Mouse (Mus musculus) right cerebral cortex, postnatal 25 days (tissue): ENCODE data around the gene Ube2g2.

Experiments
- DNase-seq: peaks from one replicate; pipeline ENCODE4 v3.0.0; 2022

Gene Ube2g2

DNA sequence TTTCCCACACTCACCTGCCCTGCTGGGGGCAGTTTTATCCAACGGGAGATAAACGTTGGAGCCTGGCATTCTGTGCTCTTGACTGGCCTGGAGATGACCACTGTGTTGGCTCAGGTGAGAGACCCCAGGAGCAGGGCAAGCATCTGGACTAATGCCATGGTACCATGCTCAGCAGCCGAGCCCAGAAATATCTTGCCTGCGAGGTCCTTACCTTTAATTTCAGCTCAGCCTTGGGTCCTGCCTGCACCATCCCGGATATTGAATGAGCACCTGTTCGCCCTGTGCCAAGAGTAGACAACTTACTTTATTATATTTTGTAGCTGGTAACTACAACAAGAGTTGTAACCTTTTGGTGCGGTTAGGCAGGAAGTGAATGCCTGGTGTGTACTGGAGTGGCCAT, 15.2 kb upstream of the Ube2g2 start:
- no peak for DNase-seq

DNA sequence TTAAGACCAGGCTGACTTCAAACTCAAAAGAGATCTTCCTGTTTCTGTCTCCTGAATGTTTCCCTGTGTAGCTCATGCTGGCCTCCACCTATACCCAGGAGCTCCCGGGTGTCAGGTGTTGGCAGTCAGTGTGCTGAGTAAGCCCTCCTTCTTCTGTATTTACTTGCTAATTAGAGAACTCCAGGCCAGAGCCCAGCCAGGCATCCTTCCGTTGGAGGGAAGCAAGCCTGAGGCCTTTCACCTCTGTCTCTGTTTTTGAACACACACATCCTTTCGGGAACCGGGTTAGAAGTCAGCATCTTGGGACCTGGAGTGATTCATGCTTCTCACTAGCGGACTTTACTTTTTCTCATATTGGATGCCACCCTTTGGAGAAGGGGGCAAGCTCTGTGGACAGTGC, 14.6 kb upstream of the Ube2g2 start:
- no peak for DNase-seq

DNA sequence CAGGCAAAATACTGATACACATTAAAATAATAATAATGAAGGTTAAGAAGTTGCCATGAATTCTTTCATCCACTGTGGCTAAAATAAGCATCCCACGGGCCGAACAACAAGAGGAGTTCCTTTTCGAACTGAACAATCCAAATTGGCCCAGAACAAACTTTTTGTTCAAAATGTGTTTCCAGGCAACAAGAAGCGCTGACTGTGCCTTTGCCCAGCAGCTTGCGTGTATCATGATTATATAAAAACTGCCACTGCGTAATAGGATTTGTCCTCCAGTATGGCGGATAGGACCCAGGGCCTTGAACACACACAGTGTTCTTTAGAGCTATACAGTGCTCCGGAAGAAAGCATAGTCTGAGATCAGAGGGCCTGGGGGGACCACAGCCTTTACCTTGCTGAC, 13.5 kb upstream of the Ube2g2 start:
- DNase-seq = no peak

DNA sequence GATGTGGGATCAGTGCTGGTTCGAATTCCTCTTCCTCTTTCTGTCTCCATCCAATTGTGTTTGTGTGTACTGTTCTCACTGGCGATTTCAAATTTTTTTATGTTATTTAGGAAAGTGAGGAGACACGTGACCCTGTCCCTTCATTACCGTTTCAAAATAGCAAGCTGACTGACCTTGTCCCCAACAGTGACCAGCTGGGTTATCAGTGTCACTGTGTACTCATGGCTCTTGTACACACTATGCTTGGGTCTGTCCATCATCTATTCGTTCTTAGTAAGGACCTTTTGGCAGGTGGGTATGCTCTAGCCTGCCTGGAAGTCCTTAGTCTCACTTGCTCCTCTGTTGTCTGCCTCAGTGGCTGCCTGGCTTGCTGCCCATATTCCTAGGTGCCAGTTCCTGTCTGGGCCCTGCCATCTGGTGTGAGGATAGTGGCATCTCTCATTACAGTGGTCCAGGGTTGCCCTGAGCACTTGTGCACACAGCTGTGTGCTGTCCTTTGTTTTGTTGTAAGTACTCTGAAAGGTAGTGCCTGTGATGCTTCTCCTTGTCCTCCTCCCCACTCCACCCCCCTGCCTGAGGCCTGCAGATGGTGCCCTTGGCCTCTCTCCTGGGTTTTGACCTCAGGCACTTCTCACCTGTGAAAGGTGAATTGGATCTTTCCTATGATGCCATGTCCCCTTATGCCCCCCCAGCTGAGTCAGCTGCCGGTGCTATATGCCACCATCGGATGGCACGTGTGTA, 11.7 kb upstream of the Ube2g2 start:
- no peak for DNase-seq

DNA sequence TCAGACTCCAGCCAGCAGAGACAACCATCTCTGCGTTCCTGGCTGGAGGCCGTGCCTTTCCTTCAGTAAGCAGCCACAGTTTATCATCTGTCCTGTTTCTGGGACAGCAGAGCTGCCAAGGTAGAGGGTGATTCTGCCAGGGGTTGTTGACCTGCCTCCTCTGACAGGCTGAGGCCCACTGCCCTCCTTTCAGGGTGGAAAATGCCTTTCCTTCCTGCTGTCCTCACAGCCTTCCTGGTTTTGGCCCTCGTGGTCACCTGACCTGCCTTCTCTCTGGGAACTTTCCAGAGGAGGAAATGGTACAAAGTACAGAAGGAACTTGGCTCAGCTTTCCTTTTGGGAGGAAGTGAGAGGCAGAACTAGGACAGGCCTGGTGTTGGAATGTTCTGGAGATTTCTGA, 8.7 kb upstream of the Ube2g2 start:
- no peak for DNase-seq

DNA sequence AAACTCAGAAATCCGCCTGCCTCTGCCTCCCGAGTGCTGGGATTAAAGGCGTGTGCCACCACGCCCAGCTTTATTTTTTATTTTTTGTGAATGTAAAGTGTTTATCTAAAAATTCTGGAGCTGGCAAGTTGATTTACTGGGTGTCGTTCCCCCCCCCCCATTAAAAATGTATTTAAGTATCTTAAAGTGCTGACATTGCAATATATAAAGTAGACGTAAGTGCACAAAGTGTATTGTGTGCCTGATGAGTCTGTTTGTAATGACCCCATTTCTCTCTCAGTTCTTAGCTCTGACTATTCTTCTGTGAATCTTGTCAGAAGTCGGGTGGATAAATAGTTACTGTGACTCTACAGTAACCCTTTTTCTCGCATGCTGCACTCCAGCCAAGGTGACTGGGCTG, 6.4 kb upstream of the Ube2g2 start:
- DNase-seq = no peak

DNA sequence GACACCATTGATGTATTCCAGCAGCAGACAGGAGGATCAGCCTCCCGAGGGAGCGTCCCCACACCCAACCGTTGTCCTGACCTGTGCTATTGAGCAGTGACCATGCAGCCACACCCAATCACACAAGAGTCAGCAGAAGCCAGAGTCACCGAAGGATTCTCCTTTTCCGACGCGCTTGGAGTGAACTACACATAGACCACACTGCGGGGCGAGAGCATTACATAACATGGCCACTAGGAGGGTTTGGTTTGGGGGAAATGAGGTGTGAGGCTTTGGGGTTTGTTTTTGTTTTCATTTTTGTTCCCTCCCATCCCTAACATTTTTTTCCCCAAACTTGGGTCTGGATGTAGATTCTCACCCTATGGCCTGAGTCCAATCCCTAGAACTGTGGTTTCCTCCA, 5.9 kb upstream of the Ube2g2 start:
- no peak for DNase-seq

DNA sequence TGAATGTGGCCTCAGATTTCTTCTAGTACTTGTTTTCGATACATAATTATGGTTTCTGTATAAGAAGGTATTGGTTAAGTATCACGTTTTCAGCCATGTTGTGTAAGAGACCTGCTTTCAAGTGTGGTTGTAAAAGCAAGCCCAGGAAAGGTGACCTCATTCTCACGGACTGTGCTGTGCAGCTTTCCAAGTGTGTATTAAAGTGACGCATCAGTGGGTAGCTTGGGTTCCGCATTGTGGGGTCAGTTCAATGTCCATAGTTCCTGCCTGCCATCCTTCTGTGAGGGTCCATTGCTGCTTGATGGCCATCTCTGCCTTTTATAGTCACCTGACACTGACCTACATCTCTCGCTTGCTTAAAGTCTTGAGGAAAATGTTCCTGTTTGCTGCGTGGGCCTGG, 5.1 kb upstream of the Ube2g2 start:
- no peak for DNase-seq

DNA sequence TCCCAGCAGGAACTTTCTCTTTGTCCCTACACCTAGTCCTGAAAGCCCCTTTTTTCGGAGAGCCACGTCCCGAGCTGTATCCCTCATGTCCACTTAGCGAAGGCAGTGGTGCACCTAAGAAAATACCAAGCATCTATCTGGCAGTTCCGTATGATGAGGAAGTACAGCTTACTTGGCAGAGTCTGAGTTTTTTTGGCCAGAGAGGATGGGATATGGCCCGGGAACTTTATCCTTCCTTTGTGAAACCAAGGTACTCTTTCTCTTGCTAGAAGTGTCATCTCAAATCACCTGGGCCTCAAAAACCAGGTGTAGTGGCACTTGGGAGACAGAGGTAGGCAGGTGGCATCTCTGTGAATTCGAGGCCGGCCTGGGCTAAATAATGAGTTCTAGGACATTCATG, 529 bp upstream of the Ube2g2 start:
- no peak for DNase-seq

DNA sequence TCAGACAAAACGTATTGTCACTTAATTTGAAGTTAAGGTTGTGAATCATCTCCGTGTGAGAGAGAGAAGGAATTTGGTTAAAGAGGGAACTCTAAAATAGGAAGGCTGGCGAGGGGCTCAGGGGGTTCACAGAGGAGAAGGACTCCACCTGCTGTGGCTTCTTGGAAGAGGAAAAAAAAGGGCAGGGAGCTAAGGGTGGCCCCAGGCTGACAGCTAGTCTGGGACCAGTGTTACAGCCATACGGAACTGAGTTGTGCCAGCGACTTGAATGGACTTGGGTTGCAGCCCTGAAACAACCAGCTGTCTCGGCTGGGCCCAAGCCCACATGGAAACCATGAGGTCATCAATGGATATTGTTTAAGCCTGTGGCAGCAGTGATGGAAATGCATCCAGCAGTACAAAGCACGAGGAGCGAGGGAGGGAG, 1.0 kb downstream of the Ube2g2 start:
- DNase-seq = no peak

DNA sequence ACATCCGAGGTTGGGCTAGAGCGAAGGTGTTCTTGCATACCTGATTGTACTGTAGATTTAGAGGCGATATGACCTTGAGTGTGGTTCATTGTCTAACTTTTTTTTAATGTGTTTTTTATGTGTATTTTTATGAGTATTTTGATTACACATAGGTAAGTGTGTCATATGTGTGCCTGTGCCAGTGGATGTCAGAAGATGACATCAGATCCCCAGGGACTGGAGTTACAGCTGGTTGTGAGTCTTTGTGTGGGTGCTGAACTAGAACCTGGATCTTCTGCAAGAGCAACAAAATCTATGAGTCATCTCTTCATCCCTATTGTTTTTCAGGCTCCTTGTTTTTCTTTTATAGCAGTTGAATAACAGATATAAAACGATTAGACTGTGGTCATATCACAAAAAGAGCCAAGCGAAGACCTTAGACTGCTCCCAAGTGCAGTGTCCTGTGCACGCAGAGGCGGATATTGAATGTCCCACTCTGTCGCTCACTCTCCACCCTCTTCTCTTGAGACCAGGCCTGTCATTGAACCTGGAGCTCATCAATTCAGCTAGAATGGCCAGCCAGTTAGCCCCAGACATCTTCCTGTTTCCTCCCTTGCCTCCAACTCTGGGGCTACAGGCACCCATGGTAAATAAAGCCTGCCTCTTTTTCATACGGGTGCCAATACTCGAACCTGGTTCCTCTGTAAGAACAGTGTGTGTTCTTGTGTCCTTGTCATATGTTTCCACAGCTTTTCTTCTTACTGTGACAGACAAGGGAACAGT, 1.7 kb downstream of the Ube2g2 start:
- DNase-seq = no peak

DNA sequence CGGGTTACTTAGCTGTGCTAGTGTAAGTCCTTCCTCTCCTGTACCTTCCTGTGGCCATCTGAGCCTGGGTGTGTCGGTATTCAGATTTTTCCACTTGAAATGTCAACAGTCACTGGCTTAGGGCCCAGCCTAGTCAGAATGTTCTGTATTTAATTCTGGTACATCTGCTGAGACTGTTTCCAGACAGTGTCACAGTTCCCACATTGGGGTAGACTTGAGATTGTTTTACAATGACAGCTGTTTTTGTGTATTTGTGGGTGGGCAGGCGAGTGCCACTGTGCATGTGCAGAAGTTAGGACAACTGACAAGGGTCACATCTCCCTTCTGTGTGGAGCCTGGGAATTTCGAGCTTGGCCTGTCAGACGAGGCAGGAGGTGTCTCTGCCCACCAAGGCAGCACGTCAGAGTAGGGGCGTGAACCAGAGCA, 2.5 kb downstream of the Ube2g2 start:
- DNase-seq = no peak

DNA sequence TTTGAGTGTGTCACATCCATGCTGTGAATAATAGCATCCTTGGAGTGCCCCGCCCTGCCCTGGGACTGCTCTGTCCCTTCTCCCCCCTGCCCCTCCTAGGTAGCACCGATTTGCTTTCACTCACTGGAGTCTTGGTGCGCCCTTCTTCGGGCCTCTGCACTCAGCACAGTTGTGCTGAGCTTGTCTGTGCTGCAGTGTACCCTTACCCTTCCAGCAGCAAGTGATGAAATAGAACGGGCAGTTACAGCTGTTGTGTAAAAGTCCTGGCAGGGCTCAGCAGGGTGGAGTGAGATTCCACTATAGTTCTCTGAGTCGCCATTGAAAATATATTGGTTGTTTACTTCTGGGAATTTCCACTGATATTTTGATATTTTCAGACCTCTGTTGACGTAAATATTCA, 4.0 kb downstream of the Ube2g2 start:
- DNase-seq = no peak

DNA sequence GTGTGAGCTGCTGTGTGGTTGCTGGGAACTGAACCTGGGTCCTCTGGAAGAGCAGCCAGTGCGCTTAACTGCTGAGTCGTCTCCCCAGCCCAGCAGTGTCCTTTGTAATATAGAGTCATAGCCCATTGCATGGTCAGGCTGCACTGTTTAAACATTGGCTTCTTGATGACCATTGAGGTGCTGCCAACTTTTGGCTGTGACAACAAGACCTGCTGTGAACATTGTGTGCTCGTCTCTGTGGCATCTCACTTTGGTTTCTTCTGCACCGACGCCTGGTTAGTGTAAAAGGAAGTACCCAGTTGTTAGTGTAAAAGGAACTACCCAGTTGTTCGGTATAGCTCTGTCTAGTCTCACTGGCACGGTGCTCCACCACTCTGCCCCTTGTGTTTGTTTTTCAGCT, 4.5 kb downstream of the Ube2g2 start:
- DNase-seq = no peak

DNA sequence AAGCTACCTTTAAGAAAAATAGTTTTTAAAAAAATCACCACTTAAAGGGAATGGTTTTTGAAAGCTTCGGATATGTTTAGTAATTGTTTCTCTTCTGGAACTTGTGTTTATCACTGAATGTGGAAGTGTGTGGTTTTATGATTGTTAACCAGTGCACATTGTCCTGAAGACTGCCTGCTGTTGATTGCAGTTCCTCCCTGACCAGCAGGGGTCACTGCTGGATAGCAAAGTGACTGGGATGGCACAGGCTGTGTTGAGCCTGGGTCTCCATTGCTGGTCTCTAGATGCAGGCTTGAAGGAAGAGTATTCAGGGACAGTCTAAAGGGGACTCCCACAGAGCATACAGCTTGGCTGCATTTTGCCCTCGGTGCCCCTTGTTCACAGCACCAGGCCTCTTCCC, 5.4 kb downstream of the Ube2g2 start:
- peak; percentile 76 for DNase-seq

DNA sequence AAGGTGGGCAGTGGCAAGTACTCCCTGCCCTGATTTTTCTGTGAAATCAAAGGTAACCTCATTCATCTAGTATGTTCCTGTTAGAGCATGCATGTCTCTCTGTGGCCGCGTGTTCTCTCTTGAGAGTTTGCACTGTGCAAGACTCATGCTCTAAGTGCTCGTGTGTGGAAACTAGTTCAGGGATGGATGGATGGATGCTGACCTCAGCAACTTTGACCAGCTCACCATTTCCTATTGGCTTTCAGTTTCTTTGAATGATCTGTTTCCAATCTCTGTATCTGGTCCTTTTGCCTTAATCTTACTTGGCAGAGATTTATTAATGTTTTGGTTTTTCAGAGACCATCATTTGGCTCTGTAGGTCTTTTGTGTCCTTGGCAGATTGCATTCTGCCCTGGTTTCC, 7.1 kb downstream of the Ube2g2 start:
- no peak for DNase-seq

DNA sequence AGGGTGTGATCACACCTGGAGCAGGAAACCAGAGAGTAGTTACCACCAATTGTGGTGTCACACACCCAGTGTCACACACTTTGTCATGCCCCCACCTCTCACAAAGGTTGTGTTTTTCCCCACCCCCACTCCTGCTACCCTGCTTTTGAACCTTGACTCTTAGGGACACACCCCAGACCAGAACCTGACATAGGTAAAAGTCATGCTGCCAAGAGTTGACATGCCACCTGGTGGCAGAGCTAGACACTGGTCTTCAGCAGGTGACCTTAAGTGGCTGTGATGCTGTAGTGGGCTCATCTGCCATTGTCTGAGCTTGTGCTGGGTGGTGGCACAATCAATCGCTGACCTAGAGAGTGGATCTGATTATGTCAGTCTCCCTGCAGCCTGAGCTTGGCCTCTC, 7.9 kb downstream of the Ube2g2 start:
- DNase-seq = no peak

DNA sequence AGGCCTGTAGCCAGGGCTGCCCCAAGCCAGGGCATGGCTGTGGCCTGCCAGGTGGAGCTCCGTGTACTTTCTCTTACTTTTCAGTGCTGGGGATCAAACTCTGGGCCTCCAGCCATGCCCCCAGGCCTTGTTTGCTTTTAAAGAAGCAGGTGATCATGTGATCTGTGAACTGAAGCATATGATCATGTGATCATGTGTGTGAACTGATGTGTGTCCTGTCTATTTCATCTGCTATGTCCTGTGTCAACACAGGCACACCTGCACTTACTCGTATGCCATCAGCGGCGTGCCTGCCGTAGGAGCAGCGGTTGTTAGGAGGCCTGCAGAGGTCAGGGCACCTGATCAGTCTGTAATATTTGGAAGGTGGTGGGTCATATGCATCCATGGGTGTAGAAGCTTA, 11.9 kb downstream of the Ube2g2 start:
- no peak for DNase-seq

DNA sequence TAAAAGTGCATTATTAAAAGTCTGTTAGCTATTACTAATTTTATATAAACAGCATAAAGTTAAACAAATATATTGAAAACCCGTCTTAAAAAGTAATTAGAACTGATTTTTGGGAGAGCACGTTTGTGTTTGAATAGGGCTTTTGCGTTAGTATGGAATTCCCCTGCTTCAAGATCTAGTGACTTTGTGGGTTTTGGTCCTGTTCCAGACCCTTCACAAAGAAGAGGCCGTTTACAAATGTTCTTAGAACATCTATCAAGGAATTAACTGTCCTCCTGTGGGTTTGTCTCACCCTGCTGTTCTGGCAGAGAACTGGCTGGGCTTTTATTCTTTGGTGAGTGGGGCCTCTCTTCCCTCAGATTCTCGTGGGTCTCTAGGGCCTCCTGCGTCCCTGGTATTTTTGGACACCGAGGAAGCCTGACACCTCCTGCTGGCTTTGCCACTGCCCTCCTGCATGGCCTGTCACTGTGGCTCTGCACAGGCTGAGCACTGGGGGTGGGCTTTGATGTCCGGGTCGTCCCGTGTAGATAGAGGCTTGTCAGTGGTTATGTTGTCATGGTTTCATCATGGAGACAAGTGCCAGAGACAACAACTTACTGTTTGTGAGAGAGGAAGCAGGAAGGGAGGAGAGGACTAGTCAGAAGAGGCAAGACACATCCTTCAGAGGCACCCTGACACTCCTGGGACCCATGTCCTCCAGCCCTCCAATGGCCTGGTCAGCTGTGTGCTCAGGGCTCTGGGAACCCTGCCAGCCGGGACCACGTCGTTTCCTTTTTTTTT, 12.6 kb downstream of the Ube2g2 start:
- no peak for DNase-seq

DNA sequence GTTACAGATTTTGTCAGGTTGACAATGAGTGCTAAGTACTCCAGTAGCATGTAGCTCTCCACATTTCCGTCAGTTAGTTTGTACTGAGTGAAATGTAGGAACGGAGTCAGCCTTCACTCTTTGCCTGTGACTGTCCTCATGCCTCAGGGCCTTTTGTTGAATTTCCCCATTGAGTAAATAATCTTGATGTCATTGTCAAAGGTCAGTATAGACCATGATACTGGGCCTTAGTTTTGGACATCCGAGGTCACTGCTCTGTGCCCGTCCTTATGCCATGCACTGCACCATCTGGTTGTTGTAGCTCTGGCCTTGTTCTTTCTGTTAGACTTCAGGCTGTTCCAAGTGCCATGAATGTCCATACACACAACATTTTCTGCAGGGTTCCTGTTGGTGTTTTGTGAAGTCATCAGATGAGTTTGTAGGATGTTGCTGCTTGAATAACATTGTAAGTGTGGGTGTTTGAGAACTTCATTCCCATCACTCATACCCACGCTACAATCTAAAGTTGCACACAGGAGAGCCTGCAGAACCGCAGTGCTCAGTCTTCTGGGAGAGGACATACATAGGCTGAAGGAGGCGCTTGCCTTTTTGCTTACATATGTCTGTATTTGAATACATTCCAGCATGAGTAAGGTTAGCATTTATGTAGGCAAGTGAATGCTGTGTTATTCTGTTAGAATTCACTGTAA, 14.3 kb downstream of the Ube2g2 start:
- DNase-seq = no peak

DNA sequence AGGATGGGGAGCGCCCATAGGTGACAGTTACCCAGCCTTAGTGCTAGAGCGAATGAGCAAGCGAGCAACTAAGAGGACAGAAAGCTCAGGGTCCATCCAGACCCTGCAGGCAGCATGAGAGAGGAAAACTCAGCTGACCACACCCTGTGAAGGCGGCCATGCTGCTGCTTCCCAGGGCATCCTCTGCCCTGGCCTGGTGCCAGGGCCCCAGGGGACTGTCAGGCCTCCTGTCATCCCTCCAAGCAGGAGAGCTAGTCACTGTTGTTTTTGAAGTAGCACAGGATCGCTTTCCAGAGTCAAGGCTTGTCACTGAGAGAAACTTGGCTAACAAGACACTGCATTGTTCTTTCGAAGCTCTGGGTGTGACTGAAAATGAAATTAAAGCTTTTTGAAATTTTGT, 16.9 kb downstream of the Ube2g2 start:
- DNase-seq = no peak

DNA sequence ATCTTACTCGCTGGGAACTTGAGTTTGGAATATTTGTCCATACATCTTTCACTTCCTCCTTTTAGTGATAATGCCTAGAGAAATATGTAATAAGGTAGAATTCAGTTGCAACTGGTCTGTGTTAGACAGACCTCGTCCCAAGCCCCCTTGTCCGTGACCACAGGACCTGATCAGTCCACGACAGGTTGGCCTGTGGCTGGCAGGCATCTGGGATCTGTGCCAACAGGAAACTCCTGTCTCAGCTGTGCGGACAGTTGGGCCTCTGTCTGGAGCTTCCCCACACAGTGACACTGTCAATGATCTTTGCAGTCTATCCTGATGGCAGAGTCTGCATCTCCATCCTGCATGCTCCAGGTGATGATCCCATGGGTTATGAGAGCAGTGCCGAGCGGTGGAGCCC, 21.1 kb downstream of the Ube2g2 start:
- DNase-seq = no peak

DNA sequence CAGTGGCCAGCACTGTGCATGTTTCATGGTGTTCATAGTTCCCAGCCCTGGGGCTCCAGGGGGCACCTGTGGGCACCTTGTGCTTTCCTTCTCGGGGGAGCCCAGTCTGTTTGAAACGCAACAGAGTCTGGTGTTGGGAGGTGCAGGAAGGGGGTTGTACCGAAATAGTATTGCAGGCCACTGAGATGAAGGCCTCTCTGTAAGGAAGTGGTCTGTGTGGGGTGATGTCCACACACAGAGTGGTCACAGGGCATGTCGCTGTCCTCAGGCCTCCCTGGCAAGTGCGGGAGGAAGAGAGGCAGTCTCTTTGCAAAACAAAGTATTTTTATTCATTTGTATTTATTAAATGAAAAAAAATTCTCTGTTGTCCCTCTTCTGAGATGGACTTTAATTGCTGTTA, 23.5 kb downstream of the Ube2g2 start:
- DNase-seq = no peak
